Mouse (Mus musculus) liver, postnatal 0 days (tissue): ENCODE measurements around the gene Aaas. TPM values are rescaled to one million over a fixed set of nuclear protein-coding genes. Genes with fewer than 3 reads are reported as not detected.
A peak's percentile ranks its signal among the peaks of the same experiment; 100 is the strongest.

Experiments used
- ATAC-seq: fragments of 200-750 bp; cut with Nextera tagmentation; 2 replicates; pipeline ENCODE4 v1.8.0; 2017; ENCODE audit warnings: mild to moderate bottlenecking, moderate library complexity
- DNase-seq: peaks from one replicate; pipeline ENCODE4 v3.0.0-alpha.2; 2016
- H3K27ac ChIP-seq: fragments of 300-500 bp; sonication (generic); 2 replicates; pipeline ENCODE4 v1.5.1; 2014; ENCODE audit warnings: antibody characterized with exemption, moderate library complexity, mild to moderate bottlenecking, low read depth
- H3K27me3 ChIP-seq: fragments of 300-500 bp; sonication (generic); 2 replicates; pipeline ENCODE4 v1.6.1; 2014; ENCODE audit warnings: low read length, control low read depth, mixed read lengths; ENCODE audit not compliant: insufficient read depth
- H3K36me3 ChIP-seq: fragments of 300-500 bp; sonication (generic); replicated peaks from 2 replicates; pipeline ENCODE4 v1.6.1; 2014; ENCODE audit warnings: mild to moderate bottlenecking, control low read depth, low read length, moderate library complexity, mixed read lengths; ENCODE audit not compliant: insufficient read depth
- H3K4me1 ChIP-seq: fragments of 300-500 bp; sonication (generic); 2 replicates; pipeline ENCODE4 v1.6.1; 2014; ENCODE audit warnings: antibody characterized with exemption, mild to moderate bottlenecking, control low read depth; ENCODE audit not compliant: insufficient read depth
- H3K4me2 ChIP-seq: fragments of 300-500 bp; sonication (generic); 2 replicates; pipeline ENCODE4 v1.6.1; 2014; ENCODE audit warnings: low read depth, mild to moderate bottlenecking, low read length, moderate library complexity, mixed read lengths
- H3K4me3 ChIP-seq: fragments of 300-500 bp; sonication (generic); 2 replicates; pipeline ENCODE4 v1.5.1; 2014; ENCODE audit warnings: low read depth, low read length
- H3K9ac ChIP-seq: fragments of 300-500 bp; sonication (generic); replicated peaks from 2 replicates; pipeline ENCODE4 v1.6.1; 2014; ENCODE audit warnings: mild to moderate bottlenecking, moderate library complexity
- H3K9me3 ChIP-seq: fragments of 300-500 bp; sonication (generic); 2 replicates; pipeline ENCODE4 v1.6.1; 2016; ENCODE audit warnings: mild to moderate bottlenecking, control low read depth, low read length, mixed read lengths
- CTCF ChIP-seq: sonication (generic); IDR thresholded peaks from 2 replicates; pipeline ENCODE4 v1.5.1; 2016; ENCODE audit warnings: antibody characterized with exemption, low read depth
- EP300 ChIP-seq: IDR thresholded peaks from 2 replicates; pipeline ENCODE4 v1.6.1; 2016; ENCODE audit warnings: antibody characterized with exemption, low read depth, mild to moderate bottlenecking
- WGBS: fragments of 180-500 bp; shearing (Covaris S2); extraction: QIAGEN DNeasy Blood & Tissue Kit; methylation state at CpG from one replicate; pipeline ENCODE4 v1.1.7; 2014; ENCODE audit not compliant: insufficient replicate concordance; 5-methylcytosine and 5-hydroxymethylcytosine counted together
- polyA plus RNA-seq: library from polyadenylated mRNA; unstranded; fragments of >200 nt; fragmentation: Nextera tagmentation; extraction: Ambion mirVana; gene quantifications from 2 replicates; pipeline ENCODE4 v1.2.1, GENCODE M21; 2015

Gene Aaas
- polyA plus RNA-seq, 1 experiment from 2014 or later: 18.8 TPM

- H3K36me3 ChIP-seq: no peaks in the 10 kb centered on the region
- no peak overlapping the region for H3K9ac ChIP-seq
- no peak overlapping the region for H3K27ac ChIP-seq
- H3K9me3 ChIP-seq: no peaks in the 10 kb centered on the region
- H3K4me1 ChIP-seq: peaks cover 26% of the 10 kb centered on the region
- ATAC-seq (no peak), DNase-seq (no peak)
- TF ChIP-seq CTCF (peak; percentile 26; the same call in 1 of the 2 replicates), EP300 (no peak)
- H3K4me3 ChIP-seq: no peak overlapping the region
- WGBS: 83% methylated on average over 2 of the region's 2 CpGs
- H3K4me2 ChIP-seq: no peak overlapping the region
- H3K27me3 ChIP-seq: peaks cover 45% of the 10 kb centered on the region
Measured at GRCm38 (mm10) chr15:102353986-102354385, 3.4 kb upstream of the Aaas start.

DNA sequence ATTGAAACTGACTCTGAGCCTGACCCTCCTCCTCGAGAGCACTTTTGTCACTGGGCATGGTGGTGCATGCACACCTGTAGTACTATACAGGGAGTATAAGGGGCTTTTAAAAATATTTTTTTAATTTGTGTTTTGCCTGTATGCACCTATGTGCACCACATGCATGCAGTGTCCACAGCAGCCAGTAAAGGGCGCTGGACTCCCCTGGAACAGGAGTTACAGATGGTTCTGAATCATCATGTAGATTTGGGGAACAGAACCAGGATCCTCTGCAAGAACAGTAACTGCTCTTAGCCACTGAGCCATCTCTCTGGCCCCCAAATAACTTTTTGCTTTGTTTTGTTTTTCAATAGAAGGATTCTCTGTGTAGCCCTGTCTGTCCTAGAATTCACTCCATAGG lies 1.6 kb upstream of the Aaas start:
- WGBS: 62% methylated on average over 2 of the region's 2 CpGs
- peaks cover 23% of the 10 kb centered on the region for H3K4me1 ChIP-seq
- peak; percentile 39 for TF ChIP-seq CTCF
- no peak for TF ChIP-seq EP300
- H3K4me3 ChIP-seq: no peak overlapping the region
- H3K36me3 ChIP-seq: no peaks in the 10 kb centered on the region
- no peak overlapping the region for H3K4me2 ChIP-seq
- no peak for ATAC-seq
- H3K27me3 ChIP-seq: peaks cover 29% of the 10 kb centered on the region
- no peak overlapping the region for H3K9ac ChIP-seq
- no peak for DNase-seq
- H3K9me3 ChIP-seq: no peaks in the 10 kb centered on the region
- no peak overlapping the region for H3K27ac ChIP-seq

DNA sequence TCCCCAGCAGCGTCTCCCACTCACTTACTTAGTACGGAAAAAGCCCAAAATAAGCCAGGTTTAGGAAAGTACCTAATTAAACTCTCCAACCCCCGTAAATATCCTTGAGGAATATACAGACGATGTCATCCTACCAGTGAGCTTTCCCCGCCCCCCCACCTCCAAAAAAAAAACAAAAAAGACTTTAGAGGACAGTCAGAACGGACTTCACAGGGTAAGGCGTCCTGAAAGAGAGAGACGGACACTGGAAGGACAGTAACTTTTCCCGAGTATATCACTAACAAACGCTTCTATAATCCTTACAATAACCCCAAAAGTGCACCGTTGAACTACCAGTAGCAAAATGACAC lies 346 bp upstream of the Aaas start:
- Histone ChIP-seq H3K27me3 (peaks cover 16% of the 10 kb centered on the region), H3K9me3 (no peaks in the 10 kb centered on the region), H3K4me1 (peaks cover 21% of the 10 kb centered on the region), H3K36me3 (peaks cover 11% of the 10 kb centered on the region), H3K27ac (peak overlapping the region; percentile 77), H3K9ac (peak overlapping the region; percentile 79), H3K4me3 (peak overlapping the region; percentile 83), H3K4me2 (peak overlapping the region; percentile 74)
- no peak for DNase-seq
- peak; percentile 63 for ATAC-seq
- no peak for TF ChIP-seq EP300
- TF ChIP-seq CTCF: no peak
- WGBS: 6% methylated on average over 11 of the region's 11 CpGs

- 89% methylated on average over 4 of the region's 4 CpGs for WGBS
- H3K9ac ChIP-seq: no peak overlapping the region
- no peak for DNase-seq
- H3K4me1 ChIP-seq: peaks cover 9% of the 10 kb centered on the region
- no peak overlapping the region for H3K27ac ChIP-seq
- H3K4me2 ChIP-seq: no peak overlapping the region
- ATAC-seq: no peak
- no peak overlapping the region for H3K4me3 ChIP-seq
- peaks cover 19% of the 10 kb centered on the region for H3K36me3 ChIP-seq
- no peaks in the 10 kb centered on the region for H3K27me3 ChIP-seq
- H3K9me3 ChIP-seq: no peaks in the 10 kb centered on the region
- TF ChIP-seq EP300: no peak
- TF ChIP-seq CTCF: no peak
Measured at GRCm38 (mm10) chr15:102346444-102346843, 4.1 kb downstream of the Aaas start.

GRCm38 (mm10) chr15:102344490-102344889 lies 6.1 kb downstream of the Aaas start:
- 91% methylated on average over 3 of the region's 3 CpGs for WGBS
- no peak for DNase-seq
- Histone ChIP-seq H3K9me3 (no peaks in the 10 kb centered on the region), H3K9ac (no peak overlapping the region), H3K27me3 (no peaks in the 10 kb centered on the region), H3K27ac (no peak overlapping the region), H3K4me1 (no peaks in the 10 kb centered on the region), H3K4me2 (no peak overlapping the region), H3K36me3 (peaks cover 27% of the 10 kb centered on the region), H3K4me3 (no peak overlapping the region)
- TF ChIP-seq EP300 (no peak), CTCF (no peak)
- no peak for ATAC-seq

DNA sequence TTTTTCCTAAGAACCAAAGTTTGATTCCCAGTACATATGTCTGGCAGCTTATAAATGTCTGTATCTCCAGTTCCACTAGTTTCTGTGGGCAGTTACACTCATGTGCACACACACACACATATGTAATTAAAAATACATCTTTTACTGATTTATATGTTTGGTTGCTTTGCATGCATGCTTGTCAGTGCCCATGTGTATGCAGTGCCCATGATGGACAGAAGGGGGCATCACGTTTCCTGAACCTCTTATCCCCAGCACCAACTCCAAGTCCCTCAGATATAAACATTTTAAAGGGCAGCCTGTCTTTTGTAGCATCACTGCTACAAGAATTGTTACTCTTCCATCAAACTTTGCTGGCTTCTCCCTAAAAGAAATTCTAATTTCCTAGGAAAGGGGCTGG lies 9.0 kb downstream of the Aaas start:
- no peaks in the 10 kb centered on the region for H3K9me3 ChIP-seq
- peaks cover 45% of the 10 kb centered on the region for H3K36me3 ChIP-seq

GRCm38 (mm10) chr15:102339612-102340011 lies 11.0 kb downstream of the Aaas start:
- H3K4me2 ChIP-seq: no peak overlapping the region
- DNase-seq (no peak), ATAC-seq (no peak)
- no peak overlapping the region for H3K4me3 ChIP-seq
- H3K4me1 ChIP-seq: no peaks in the 10 kb centered on the region
- WGBS: 65% methylated on average over 5 of the region's 5 CpGs
- H3K36me3 ChIP-seq: peaks cover 45% of the 10 kb centered on the region
- no peak for TF ChIP-seq CTCF
- no peak for TF ChIP-seq EP300
- no peak overlapping the region for H3K27ac ChIP-seq
- H3K9me3 ChIP-seq: no peaks in the 10 kb centered on the region
- no peak overlapping the region for H3K9ac ChIP-seq
- no peaks in the 10 kb centered on the region for H3K27me3 ChIP-seq

More for the DNA sequence above, 9.0 kb downstream of the Aaas start:
- Histone ChIP-seq H3K27me3 (no peaks in the 10 kb centered on the region), H3K4me3 (no peak overlapping the region), H3K27ac (no peak overlapping the region), H3K9ac (no peak overlapping the region), H3K4me1 (no peaks in the 10 kb centered on the region), H3K4me2 (no peak overlapping the region)
- TF ChIP-seq CTCF (peak; percentile 78), EP300 (no peak)
- DNase-seq: peak; percentile 63
- no peak for ATAC-seq
- 6% methylated on average over 1 of the region's 1 CpGs for WGBS
